ENCODE assay signal across 9 mouse cellular contexts in genomic region chr5:99728027-99728451, GRCm38 (mm10). TPM values are rescaled to one million over a fixed set of nuclear protein-coding genes. Genes with fewer than 3 reads are reported as not detected.
A peak's percentile ranks its signal among the peaks of the same experiment; 100 is the strongest.
DNase-seq lines count a peak whose midpoint lies in the region; ATAC-seq lines count a peak whose summit lies in the region.
"Had no signal": no experiment of that assay in that cellular context is flagged by ENCODE, and none has a peak within 500 bp of the region (broad histone marks: within the 10 kb centered on the region; RNA-seq: fewer than 3 reads in every experiment).

No protein-coding gene starts in this region.

- WGBS in forebrain, embryonic 16.5 days, result 2% methylated on average over 15 of the region's 15 CpGs
- 2% methylated on average over 14 of the region's 15 CpGs for WGBS in kidney, embryonic 16.5 days
- WGBS in midbrain, embryonic 12.5 days, result 1% methylated on average over 15 of the region's 15 CpGs

- peak overlapping the region; percentile 84 for H3K4me3 ChIP-seq in forebrain, embryonic 16.5 days (replicated peaks; ENCODE audit: low read length)
- peak overlapping the region; percentile 71 for H3K4me3 ChIP-seq in kidney, embryonic 16.5 days (ENCODE audit: low read length)
- H3K4me3 ChIP-seq in midbrain, embryonic 12.5 days, result peak overlapping the region; percentile 65

- H3K9me3 ChIP-seq in forebrain, embryonic 16.5 days (ENCODE audit: control insufficient read depth, low read length), result no peaks in the 10 kb centered on the region
- H3K9me3 ChIP-seq in kidney, embryonic 16.5 days (ENCODE audit: low read length), result no peaks in the 10 kb centered on the region
- H3K9me3 ChIP-seq in midbrain, embryonic 12.5 days, result no peaks in the 10 kb centered on the region

- H3K36me3 ChIP-seq in forebrain, embryonic 16.5 days (ENCODE audit: control insufficient read depth, insufficient read depth), result no peaks in the 10 kb centered on the region
- no peaks in the 10 kb centered on the region for H3K36me3 ChIP-seq in kidney, embryonic 16.5 days (ENCODE audit: insufficient read depth, low read length)
- no peaks in the 10 kb centered on the region for H3K36me3 ChIP-seq in midbrain, embryonic 12.5 days

- no peaks in the 10 kb centered on the region; the same call in 1 of the 2 replicates for H3K27me3 ChIP-seq in forebrain, embryonic 16.5 days (replicated peaks; ENCODE audit: control insufficient read depth, insufficient read depth, low read length)
- peaks cover 38% of the 10 kb centered on the region for H3K27me3 ChIP-seq in kidney, embryonic 16.5 days (ENCODE audit: insufficient read depth, low read length)
- peaks cover 64% of the 10 kb centered on the region for H3K27me3 ChIP-seq in midbrain, embryonic 12.5 days

- H3K4me1 ChIP-seq in forebrain, embryonic 16.5 days (replicated peaks; ENCODE audit: control insufficient read depth, insufficient read depth, low read length), result peaks cover 18% of the 10 kb centered on the region
- H3K4me1 ChIP-seq in kidney, embryonic 16.5 days (ENCODE audit: insufficient read depth, low read length), result peaks cover 9% of the 10 kb centered on the region; the same call in 1 of the 2 replicates
- H3K4me1 ChIP-seq in midbrain, embryonic 12.5 days, result peaks cover 11% of the 10 kb centered on the region; the same call in 1 of the 2 replicates

- ATAC-seq in forebrain, embryonic 16.5 days, result no peak
- ATAC-seq in kidney, embryonic 16.5 days (ENCODE audit: low FRiP score, low TSS enrichment), result no peak
- ATAC-seq in midbrain, embryonic 12.5 days (ENCODE audit: low FRiP score, low read depth), result 0 out of 2 replicates have a peak, but pooled peaks have one; percentile 5

- H3K27ac ChIP-seq in forebrain, embryonic 16.5 days (ENCODE audit: low read length), result peak overlapping the region; percentile 86; the same call in 1 of the 2 replicates
- no peak overlapping the region for H3K27ac ChIP-seq in kidney, embryonic 16.5 days (ENCODE audit: low read length)
- H3K27ac ChIP-seq in midbrain, embryonic 12.5 days (replicated peaks), result no peak overlapping the region

- peak overlapping the region; percentile 86 for H3K9ac ChIP-seq in forebrain, embryonic 16.5 days (replicated peaks; ENCODE audit: low read depth, low read length)
- H3K9ac ChIP-seq in kidney, embryonic 16.5 days (replicated peaks; ENCODE audit: low read length), result no peak overlapping the region
- peak overlapping the region; percentile 72; the same call in 1 of the 2 replicates for H3K9ac ChIP-seq in midbrain, embryonic 12.5 days (replicated peaks)

- peak; percentile 73 for DNase-seq in heart, adult 11 months
- DNase-seq in heart, adult 9 months (ENCODE audit: low spot score in 2 of 2), result no peak
- peak; percentile 1 for DNase-seq in T-cell, adult 2 months (ENCODE audit: low spot score)
- DNase-seq in yolk sac, embryonic 10.5 days (ENCODE audit: low spot score), result peak; percentile 7
- DNase-seq in adrenal gland, postnatal 4 days (ENCODE audit: low spot score in 2 of 2), result no peak

- peak overlapping the region; percentile 97 for H3K4me2 ChIP-seq in forebrain, embryonic 16.5 days (ENCODE audit: low read length)
- H3K4me2 ChIP-seq in kidney, embryonic 16.5 days (replicated peaks; ENCODE audit: low read depth, low read length), result peak overlapping the region; percentile 100
- peak overlapping the region; percentile 99 for H3K4me2 ChIP-seq in midbrain, embryonic 12.5 days (replicated peaks)

RNA-seq across cellular contexts. Expression of gene Rasgef1b, which starts 0.8 kb away (rescaled TPM):
- polyA plus RNA-seq in forebrain, embryonic 16.5 days (2015; fragmentation: Nextera tagmentation; extraction: Ambion mirVana), result 107 and 121 TPM in 2 replicates
- polyA plus RNA-seq in kidney, embryonic 16.5 days (2015; fragmentation: Nextera tagmentation; extraction: Ambion mirVana), result 7.8 and 9.4 TPM in 2 replicates
- 41.9 and 46.6 TPM in 2 replicates for polyA plus RNA-seq in midbrain, embryonic 12.5 days (2016; fragmentation: Nextera tagmentation; extraction: Ambion mirVana)
- total RNA-seq in adrenal gland, postnatal 4 days (2021), result 10 to 100 TPM in 1 of 2 experiments, 1 to 10 TPM in 1; 9.1 to 10.1 TPM
- total RNA-seq: MEL had no signal

Comparison
In these comparisons a context has a peak if more than half of its experiments do, and no peak if none do; other contexts are left out.
1. DNase-seq: peak in heart, adult 11 months (single experiment), T-cell, adult 2 months (single experiment) and yolk sac, embryonic 10.5 days (single experiment); none in heart, adult 9 months (0 of 2) and adrenal gland, postnatal 4 days (0 of 2).
2. Peak in every context shown above with its lines, with median percentiles within 50 percentile points of each other: H3K4me2 ChIP-seq and H3K4me3 ChIP-seq.